Mouse (Mus musculus): ENCODE results near the gene Mmp14.

Mmp14 gene

GRCm38 (mm10) chr14:54431334-54432077 is at the start of gene Mmp14:
Gene Mmp14 (plus strand): TSS chr14:54431612.
- peak in 1 of 2 experiments; percentile 40 for DNase-seq (ENCODE audit: low spot score in 2 of 2)

- DNase-seq (ENCODE audit: low spot score in 2 of 2): no peak
Observed at GRCm38 (mm10) chr14:54381816-54382215, 49.6 kb upstream of the Mmp14 start.

GRCm38 (mm10) chr14:54382641-54383040 is 48.8 kb upstream of the Mmp14 start:
- DNase-seq (ENCODE audit: low spot score in 2 of 2): no peak

- DNase-seq (ENCODE audit: low spot score in 2 of 2): no peak
Observed at GRCm38 (mm10) chr14:54383355-54383771, 48.0 kb upstream of the Mmp14 start.

GRCm38 (mm10) chr14:54384396-54384795 is 47.0 kb upstream of the Mmp14 start:
- DNase-seq (ENCODE audit: low spot score in 2 of 2): no peak

GRCm38 (mm10) chr14:54385968-54386618 is 45.3 kb upstream of the Mmp14 start:
- DNase-seq (ENCODE audit: low spot score in 2 of 2): no peak

- DNase-seq (ENCODE audit: low spot score in 2 of 2): no peak
Observed at GRCm38 (mm10) chr14:54387546-54387945, 43.9 kb upstream of the Mmp14 start.

GRCm38 (mm10) chr14:54390843-54391242 is 40.6 kb upstream of the Mmp14 start:
- no peak for DNase-seq (ENCODE audit: low spot score in 2 of 2)

- no peak for DNase-seq (ENCODE audit: low spot score in 2 of 2)
Observed at GRCm38 (mm10) chr14:54393794-54394193, 37.6 kb upstream of the Mmp14 start.

- no peak for DNase-seq (ENCODE audit: low spot score in 2 of 2)
Observed at GRCm38 (mm10) chr14:54394309-54394708, 37.1 kb upstream of the Mmp14 start.

GRCm38 (mm10) chr14:54396685-54397084 is 34.7 kb upstream of the Mmp14 start:
- DNase-seq (ENCODE audit: low spot score in 2 of 2): no peak

GRCm38 (mm10) chr14:54397872-54398527 is 33.4 kb upstream of the Mmp14 start:
- DNase-seq (ENCODE audit: low spot score in 2 of 2): no peak

GRCm38 (mm10) chr14:54398528-54398916 is 32.9 kb upstream of the Mmp14 start:
- DNase-seq (ENCODE audit: low spot score in 2 of 2): no peak

- DNase-seq (ENCODE audit: low spot score in 2 of 2): no peak
Observed at GRCm38 (mm10) chr14:54398921-54399382, 32.5 kb upstream of the Mmp14 start.

- DNase-seq (ENCODE audit: low spot score in 2 of 2): no peak
Observed at GRCm38 (mm10) chr14:54401723-54402122, 29.7 kb upstream of the Mmp14 start.

- DNase-seq (ENCODE audit: low spot score in 2 of 2): no peak
Observed at GRCm38 (mm10) chr14:54408336-54409056, 22.9 kb upstream of the Mmp14 start.

GRCm38 (mm10) chr14:54409057-54409645 is 22.3 kb upstream of the Mmp14 start:
- DNase-seq (ENCODE audit: low spot score in 2 of 2): no peak

- no peak for DNase-seq (ENCODE audit: low spot score in 2 of 2)
Observed at GRCm38 (mm10) chr14:54409980-54410810, 21.2 kb upstream of the Mmp14 start.

GRCm38 (mm10) chr14:54412000-54412576 is 19.3 kb upstream of the Mmp14 start:
- no peak for DNase-seq (ENCODE audit: low spot score in 2 of 2)

- peak in 1 of 2 experiments; percentile 51 for DNase-seq (ENCODE audit: low spot score in 2 of 2)
Observed at GRCm38 (mm10) chr14:54412629-54413170, 18.7 kb upstream of the Mmp14 start.
